Mouse (Mus musculus) spleen, postnatal 4 days (tissue): Measurements from ENCODE around the gene Ranbp1.

Experiments used
- DNase-seq, 2 experiments: peaks; one replicate each; pipeline ENCODE4 v3.0.0; 2022; ENCODE audit warnings: low spot score in 2 of 2

Gene Ranbp1

DNA sequence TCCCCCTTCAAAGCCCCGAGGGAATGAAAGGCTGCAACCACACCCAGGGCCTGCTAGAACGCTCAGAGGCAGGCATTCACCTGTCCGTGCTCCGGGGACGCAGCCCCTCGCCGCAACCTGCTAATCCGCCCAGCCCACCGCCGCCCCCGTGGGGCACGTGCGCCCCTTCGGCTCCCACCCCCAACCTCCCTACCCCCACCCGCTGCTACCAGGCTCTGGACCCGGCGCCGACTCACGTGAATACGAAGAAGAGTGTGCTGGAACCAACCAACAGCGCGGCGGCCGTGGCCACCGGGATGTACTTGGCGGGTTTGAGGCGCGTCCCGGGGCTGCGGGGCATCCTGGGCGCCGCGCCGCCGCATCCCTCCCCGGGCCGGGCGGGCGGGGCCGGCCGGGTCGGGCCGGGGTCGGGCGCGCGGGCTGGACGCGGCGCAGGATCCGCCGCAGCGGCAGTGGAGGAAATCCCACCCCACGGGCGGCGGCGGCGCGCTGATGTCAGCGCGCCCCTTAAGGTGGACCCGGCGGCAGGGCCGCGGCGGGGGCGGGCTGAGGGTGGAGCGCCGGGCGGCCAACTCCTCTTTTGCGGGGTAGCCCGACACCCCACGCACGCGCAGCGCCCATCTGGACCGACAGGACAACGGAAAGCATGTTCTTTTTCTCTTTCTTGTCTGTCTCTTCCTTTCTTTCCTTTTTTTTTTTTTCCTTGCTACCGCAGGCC is 13.7 kb downstream of the Ranbp1 start, which contains the start of gene Zdhhc8:
Gene Zdhhc8 (minus strand): TSS at position 466 of the 718 bp plus-strand sequence.
- peak; percentile 38 to 73 for DNase-seq

DNA sequence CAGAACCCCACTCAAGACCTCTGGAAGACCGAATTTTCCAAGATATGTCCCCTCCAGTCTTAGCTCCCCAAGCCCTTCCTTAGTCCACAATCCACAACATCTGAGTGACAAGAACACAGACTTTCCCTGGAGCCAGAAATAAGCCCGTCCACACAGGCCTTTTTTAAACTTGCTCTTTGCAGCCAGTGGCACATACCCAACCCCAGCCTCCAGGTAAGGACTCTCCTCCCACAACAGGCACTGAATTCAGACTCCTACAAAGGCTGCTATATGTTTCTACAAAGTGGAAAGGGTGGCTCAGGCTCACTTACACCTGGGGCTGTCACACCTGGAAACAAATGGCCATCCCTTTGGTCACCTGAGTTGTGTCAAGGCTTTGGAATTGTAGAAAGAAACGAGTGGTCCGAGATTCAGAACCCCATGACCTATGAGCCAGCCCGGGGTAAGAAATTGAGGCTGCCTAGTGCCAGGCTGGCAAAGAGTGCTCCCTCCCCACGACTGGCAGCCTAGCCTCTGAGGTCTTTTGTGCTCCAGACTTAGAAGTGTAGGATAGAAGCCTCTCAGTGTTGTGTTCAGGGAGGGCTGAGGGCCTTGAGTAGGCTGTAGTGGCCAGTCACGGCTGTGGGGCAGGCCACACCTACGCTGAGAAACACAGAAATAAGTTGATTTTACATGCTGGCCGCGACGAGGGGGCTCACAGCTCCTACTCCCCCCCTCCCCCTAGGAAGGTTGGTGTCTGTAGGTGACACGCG is 14.4 kb downstream of the Ranbp1 start:
- no peak for DNase-seq

DNA sequence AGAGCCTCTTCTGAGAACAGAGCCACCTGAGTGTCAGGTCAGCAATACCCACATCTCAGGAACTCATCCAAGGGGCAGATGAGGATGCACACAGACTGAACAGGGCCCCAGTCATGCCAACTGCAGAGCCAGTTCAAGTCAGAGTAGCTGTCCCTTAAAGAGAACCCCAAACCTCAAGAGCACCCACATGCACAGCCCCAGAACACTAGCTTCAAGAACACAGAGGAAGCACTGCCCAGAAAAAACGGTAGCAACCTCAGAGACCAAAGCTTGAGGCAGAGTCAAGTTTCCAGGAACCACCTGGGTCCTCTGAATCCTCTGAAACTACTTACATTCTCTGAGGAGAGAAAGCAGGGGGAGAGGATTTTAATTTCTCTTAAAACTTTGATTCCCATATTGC is 15.1 kb downstream of the Ranbp1 start:
- DNase-seq = no peak

DNA sequence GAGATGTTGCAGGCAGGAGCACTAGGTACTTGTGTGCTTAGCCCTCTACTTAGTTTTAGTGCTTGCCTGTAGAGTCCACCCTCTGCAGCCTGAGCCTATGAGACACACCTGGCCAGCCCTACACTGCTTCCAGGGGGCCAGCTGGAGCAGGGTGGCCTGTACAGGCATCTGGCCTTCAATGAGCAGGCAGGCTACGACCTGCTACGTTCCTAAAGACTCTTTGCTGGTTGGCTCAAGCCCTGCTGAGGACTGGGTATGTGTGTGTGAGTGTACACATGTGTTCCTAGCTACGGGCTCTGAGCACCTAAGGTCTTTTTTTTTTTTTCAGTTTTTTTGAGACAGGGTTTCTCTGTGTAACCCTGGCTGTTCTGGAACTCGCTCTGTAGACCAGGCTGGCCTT is 17.1 kb downstream of the Ranbp1 start:
- DNase-seq = no peak

DNA sequence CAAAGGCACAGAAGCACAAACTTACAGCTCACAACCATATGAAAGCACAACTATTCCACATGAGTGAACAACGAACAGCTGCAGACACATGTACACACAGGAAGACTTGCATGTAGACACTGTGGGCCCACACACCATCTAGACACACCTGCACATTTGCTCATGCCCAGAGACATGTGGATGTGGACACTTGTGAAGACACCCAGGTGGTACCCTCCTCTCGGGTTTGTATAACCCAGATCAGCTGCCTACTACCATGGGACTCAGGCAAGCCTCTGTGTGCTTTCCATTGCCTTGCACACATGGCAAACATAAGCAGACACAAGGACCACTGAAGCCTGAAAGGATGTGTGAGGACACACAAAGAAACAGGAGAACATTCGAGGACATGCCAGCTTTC is 17.5 kb downstream of the Ranbp1 start:
- DNase-seq = no peak

DNA sequence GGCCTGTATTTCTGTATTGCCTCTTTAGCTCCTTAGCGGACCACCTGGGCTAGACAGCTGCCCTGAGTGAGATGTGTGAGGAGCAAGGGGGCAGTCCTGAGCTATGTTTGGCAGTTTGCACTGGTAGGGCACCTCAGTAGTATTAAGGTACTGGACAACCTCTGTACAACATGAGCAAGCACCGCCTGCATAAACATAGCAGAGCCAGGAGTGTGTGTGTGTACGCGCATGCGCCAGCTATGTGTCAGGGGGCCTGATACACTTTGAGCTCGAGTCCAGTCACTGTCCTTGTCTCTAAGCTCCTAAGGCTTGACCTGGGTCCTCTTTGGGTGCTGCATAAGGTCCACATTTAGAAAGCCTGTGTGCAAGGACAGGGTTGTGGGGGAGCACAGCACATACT is 17.9 kb downstream of the Ranbp1 start:
- DNase-seq = no peak

DNA sequence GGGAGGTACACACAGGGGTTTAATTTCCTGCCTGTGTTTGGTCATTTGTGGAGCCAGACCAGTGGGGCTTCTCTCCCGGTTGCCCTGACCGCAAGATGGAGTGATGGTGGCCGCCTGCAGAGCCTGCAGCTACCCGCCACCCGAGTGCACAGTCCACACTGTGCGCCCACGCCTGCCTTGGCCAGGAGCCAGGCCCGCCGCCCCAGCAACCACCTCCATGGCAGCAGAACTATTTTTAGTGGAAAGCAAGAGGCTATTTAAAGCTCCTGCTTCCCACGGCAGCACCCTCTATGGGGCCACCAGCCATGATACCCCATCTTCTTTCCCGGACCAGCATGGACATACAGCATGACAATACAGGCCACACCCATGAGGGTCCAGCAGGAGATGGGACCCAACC is 18.9 kb downstream of the Ranbp1 start:
- no peak for DNase-seq

DNA sequence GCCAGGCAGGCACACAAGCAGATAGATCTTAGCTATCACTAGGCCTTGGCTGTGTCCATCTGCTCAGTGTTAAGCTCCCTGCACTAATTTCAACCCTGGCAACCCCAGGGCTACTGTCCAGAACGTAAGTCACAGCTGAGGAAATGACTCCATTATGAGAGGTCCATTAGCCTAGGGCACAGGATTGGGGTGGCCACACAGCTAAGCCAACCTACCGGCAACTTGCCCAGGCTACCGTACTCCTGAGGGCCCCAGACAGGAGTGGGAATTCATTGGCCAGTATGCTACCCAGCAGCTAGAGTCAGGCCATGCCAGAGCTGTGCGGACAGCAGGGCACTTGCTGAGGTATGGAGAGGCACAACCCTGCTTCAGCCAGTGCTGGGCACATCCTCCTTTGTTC is 19.7 kb downstream of the Ranbp1 start:
- DNase-seq = no peak

DNA sequence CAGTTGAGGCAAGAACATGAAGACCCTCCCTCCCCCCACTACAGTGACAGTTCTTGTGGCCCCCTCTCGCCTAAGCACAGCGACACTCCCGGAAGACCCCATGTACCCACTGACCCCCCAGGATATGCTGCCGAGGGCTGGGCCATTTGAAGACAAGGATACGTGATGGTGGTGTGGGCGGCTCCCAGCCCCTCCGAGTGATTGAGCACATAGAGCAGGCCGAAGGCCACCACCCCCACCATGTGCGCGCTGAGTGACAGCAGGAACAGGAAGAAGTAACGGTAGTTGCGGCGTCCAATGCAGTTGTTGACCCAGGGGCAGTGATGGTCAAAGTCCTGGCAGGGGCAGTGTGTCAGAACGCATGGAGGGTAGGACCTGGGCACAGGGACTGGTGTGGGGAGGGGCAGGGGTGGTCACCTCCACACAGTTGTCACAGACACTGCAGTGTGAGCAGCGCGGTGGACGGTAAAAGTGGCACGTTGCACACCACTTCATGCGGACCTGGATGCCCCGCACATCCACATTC is 20.6 kb downstream of the Ranbp1 start:
- DNase-seq = no peak

DNA sequence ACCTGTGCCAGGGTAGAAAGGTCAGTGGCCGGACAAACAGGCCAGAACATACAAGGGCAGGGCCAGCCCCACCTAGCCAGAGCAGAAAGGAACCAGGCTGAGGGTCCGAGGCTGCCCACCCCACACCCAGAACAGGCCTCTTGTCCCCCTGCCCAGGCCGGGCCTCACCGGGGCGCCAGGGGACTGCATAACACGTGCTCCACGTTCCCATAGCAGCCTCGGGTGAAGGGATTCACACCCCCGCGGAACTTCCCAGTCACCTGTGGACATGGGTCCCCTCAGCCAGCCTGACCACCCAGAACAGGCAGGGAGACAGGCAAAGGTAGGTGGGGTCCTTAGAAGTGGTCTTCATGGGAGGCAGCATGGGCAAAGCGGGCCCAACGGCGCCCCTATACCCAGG is 21.3 kb downstream of the Ranbp1 start:
- DNase-seq = no peak

DNA sequence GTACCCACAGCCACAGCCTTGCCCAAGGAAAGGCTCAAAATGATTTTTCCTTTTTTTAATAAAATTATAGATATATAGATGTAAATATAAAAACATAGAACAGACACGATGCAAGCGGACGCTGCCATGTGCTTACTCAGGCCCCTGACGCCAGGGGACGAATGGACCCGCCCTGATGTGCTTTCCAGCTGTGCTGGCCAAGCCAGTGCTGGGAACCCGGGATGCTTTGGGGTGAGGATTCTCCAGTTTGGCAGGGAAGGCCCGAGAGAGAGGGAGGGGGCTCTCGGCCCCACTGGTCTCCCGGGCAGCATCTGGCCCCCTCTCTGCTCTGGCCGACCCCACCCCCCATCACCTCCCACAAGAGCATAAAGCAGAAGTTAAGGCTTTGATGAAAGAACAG is 26.3 kb downstream of the Ranbp1 start:
- no peak for DNase-seq

DNA sequence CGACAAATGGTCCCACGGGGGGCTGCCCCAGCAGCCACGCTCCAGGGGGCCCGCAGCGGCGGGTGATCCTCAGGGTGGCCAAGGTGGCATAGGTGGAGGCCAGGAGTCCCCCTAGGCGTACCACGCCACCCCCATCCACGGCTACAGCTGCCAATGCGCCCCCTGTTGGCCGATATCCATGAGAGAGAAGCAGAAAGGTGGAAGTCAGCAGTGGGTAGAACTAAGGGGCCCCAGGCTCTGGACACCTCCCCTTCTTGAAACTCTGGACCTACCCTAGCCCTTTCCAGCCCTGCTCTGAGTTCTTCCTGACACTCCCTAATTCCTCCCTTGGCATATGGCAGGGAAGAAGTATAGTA is 27.0 kb downstream of the Ranbp1 start:
- DNase-seq = no peak

DNA sequence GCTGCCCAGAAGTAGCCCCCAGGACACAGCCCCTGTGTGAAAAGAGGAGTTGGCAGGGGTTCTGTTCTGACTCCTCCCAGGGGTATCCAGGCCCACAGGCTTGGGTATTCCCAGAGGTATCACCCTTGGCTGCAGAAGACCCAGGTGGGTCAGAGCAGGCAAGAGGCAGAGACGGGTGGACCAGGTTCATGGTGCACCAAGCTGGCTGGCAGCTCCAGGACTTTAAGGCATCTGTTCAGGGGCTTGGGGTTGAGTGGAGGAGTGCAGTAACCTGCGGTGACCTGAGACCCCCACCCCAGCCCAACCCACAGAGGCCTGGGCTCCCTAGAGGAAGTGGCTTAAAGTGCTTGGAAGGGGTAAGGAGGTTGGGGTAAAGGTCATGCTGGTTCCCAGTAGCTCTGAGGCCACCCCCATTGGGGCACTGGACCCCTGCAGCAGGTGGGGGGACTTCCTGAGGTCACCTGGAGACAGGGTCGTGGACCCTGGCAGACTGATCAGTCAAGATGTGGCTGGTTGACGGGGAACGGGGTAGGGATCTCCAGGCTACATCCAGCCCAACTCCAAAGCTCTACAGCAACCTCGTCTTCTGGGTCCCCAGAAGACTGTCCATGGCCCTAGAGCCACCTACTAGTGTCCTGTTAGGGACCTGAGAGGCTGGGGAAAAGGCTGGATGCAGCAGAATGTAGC is 27.5 kb downstream of the Ranbp1 start:
- no peak for DNase-seq

DNA sequence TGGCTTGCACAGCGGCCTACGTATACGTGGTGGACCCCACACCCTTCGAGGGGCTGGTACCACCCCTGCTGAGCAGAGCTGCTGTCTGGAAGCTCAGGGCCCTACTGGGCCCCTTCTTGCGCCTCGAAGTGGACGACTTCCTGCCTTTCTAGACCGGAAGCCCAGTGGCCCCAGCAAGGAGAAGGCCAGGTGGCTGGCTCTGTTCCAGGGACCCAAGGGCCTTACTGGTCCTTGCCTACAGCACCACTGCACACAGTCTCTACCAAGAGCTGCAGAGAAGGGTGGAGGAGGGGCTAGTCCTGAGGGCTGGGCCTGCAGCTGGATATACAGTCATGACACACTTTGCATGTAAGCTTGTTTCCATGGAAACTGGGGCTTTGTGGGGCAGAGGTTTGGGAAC is 28.5 kb downstream of the Ranbp1 start:
- peak; percentile 34 to 74 for DNase-seq

DNA sequence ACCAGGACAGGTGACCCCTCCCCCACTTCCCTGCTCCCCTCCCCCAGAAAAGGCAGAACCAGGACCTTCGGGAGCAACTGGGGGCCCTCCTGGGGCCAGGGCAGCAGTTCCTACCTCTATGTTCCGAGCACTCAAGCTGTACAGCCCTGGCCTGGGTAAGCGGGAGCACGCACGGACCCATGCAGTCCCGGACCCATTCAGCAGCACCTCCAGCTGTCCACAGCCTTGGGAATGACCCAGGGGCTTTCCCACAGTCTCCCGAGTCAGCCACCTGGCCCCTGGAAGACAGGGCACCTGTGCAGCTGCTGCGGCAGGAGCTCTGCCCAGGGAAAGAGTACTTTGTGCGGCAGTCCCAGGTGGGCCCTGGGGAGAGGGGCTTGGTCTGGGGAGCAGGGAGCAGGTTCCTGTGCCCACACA is 29.9 kb downstream of the Ranbp1 start:
- no peak for DNase-seq

DNA sequence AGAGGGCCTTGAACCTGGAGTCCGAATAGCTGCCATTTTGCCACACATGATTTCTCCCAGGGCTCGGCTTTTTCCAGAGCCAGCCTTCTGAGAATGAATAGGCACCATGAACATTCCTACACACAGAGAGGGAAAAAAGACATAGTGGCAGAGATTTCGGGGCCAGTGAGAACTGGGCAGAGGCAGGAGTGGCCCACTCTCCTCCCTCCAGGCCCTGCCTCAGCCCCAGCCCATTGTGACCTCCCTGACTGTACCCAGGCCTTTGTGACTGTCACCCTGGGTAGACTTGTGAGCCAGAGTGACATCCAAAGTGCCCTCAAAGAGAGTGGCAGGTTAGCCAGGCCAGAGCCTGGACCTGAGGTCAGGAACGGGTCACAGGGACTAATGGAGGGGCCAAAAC is 31.0 kb downstream of the Ranbp1 start, which contains the start of gene Ccdc188:
Gene Ccdc188 (plus strand): TSS at position 301 of the 400 bp plus-strand sequence.
- no peak for DNase-seq

DNA sequence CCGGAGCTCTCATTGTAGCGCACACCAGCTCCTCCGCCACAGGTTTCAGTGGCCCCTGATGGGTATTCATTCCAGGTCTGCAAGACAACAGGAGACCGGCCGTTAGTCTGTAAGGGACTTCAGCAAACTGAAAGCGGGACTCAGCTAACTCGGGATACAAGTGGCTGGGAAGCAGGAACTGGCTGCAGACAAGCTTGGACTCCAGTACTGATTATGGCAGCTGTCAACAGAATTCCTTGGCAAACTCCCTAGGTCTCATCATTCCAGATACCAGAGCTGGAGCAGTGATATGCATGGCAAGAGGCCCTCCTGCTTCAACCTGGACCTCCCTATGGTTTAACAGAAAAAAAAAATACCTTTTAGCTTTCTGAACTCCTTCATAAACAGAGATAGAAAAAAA is 33.7 kb downstream of the Ranbp1 start:
- DNase-seq = no peak

DNA sequence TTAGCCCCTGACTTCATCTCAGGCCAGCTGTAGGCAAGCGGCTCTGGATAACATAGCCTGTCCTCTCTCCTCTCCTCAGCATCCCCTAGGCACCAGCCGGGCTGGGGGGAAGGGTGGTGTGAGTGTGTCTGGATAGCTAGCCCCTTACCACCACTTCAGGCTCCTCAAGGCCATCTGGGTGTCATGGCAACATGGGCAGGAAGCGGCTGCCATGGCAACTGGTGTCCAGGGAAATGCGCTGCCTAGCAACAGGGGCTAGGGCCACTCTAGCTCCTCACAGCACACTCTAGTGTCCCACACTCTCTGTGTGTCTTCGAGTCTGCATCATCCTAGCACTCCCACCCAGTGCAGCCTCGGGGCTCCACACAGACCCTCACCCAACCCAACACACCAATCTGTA is 34.8 kb downstream of the Ranbp1 start:
- no peak for DNase-seq

DNA sequence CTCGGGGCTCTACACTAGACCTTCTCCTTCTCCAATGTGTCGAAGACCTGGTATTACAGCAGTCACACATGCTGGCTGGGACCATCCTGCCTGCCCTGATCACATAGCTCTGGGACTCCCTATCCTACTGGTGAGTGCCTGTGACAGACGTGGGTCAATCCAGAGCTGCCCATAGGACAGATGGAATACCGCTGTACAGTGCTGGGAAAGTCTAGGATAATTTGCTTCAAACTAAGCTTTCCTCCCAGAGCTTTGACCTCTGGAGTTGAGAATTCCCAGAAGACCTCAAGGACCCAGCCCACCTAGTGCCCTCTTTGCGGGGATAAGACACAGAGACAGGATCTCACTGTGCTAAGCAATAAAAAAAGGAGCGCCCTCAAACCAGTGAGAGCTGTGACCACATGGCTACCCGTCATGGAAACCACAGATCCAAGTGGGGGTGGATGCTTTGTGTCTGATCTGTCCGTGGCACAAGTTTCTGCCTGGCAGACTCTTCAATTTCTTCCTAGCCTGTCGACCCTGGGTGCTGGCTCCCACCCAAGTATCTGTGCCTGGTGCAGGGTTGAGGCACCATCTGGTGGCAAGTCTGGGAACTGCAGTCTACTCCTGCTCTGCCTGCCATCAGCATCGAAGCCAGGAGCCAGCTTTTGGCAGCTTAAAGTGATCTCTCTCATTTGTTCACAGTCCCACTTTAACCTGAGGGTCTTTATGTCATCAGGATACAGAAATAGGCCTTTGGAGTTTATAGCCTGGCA is 36.9 kb downstream of the Ranbp1 start:
- DNase-seq = peak; percentile 79 to 92

DNA sequence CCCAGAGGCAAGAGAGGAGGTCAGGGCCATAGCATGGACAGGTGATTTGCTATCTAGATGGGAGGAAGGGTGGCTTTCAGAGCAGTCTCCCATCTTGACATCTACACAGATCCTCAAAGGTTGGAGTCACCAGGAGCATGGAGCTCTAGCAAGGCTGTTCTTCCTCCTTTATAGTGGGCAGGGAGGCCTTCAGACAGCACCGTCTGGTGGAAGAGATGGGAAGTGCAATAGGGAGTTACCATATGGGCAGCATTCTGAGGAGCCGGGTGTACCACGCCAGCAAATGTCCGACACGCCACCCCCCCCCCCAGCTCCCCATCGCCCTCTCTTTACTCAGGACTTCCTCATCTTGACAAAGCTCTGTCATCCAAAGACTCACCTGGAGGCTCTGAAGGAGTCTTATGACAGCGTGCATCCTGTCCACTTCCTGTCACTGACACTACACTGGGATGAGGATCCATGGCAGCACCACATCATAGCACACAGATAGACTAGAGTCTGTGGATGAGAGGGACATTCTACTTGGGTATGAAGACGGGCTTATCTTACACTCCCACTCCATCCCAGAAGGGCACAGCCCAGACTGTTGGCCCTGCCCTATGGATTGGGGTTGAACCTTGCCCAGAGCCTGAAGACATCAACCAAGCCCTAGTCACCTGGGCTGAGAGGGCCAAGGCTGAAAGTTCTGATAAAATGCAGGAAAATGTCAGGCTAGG is 37.7 kb downstream of the Ranbp1 start:
- DNase-seq = peak; percentile 66 to 87

DNA sequence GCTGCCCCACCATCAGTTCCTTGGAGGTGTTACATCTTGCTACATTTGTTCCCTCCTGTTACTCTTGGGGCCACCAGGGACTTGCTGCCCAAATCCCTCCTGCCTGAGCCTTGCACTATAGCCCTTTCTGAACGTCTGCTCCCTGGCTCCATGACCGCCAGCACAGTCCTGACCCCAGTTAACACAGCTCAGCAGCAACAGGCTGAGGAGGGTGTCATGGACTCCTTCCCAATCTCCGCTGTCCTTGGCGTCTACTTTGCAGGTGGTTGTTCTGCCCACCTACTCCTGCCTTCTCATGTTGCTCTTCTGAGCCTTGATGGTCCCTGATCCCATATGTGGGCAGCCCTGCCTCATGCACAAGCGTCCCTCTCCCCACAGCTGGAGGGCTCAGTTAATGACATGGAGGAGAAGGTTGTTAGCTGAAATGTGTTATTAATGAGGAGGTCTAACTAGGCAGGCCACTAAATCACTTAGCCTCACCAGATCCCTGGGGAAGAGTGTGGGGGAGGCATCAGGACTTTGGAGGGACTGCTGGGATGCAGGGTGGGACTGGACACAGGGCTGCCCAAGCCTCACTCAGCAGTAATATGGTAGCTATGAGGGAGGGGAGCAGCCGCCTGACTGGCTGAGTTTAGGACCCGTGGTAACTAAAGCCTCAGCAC is 45.0 kb downstream of the Ranbp1 start:
- no peak for DNase-seq
